Mouse (Mus musculus) CH12.LX (cell line): ENCODE results near the gene Polk.

ENCODE experiments used
- BHLHE40 ChIP-seq: IDR thresholded peaks from 2 replicates; pipeline ENCODE4 v1.6.1; 2011; ENCODE audit warnings: mild to moderate bottlenecking, low read depth, low read length, improper control_type of control experiment
- CTCF ChIP-seq, 2 experiments: IDR thresholded peaks in 1 of 2; conservative IDR thresholded peaks in 1 of 2; 2 replicates each; pipeline ENCODE4 v1.5.1; 2011 to 2012; ENCODE audit warnings: low read depth in 2 of 2, low read length in 2 of 2, improper control_type of control experiment in 1 of 2, inconsistent platforms in 1 of 2, mild to moderate bottlenecking in 1 of 2, moderate library complexity in 1 of 2
- E2F4 ChIP-seq: IDR thresholded peaks from 2 replicates; pipeline ENCODE4 v1.6.1; 2011; ENCODE audit warnings: low read depth, low read length, improper control_type of control experiment; ENCODE audit not compliant: insufficient replicate concordance
- HCFC1 ChIP-seq: IDR thresholded peaks from 2 replicates; pipeline ENCODE4 v1.6.1; 2012; ENCODE audit warnings: low read depth, mild to moderate bottlenecking, inconsistent platforms, low read length, improper control_type of control experiment
- KAT2A ChIP-seq: IDR thresholded peaks from 2 replicates; pipeline ENCODE4 v1.6.1; 2012; ENCODE audit warnings: low read length, improper control_type of control experiment, inconsistent platforms; ENCODE audit not compliant: insufficient replicate concordance
- MAX ChIP-seq: IDR thresholded peaks from 2 replicates; pipeline ENCODE4 v1.6.1; 2011; ENCODE audit warnings: low read length, improper control_type of control experiment
- MAZ ChIP-seq: IDR thresholded peaks from 2 replicates; pipeline ENCODE4 v1.6.1; 2012; ENCODE audit warnings: low read depth, mild to moderate bottlenecking, inconsistent platforms, low read length, improper control_type of control experiment, moderate library complexity
- NELFE ChIP-seq: IDR thresholded peaks from 2 replicates; pipeline ENCODE4 v1.6.1; 2011; ENCODE audit warnings: low read depth, low read length, improper control_type of control experiment
- POLR2A ChIP-seq: IDR thresholded peaks from 2 replicates; pipeline ENCODE4 v1.6.1; 2011; ENCODE audit warnings: low read depth, mild to moderate bottlenecking, improper control_type of control experiment, low read length
- TCF12 ChIP-seq: IDR thresholded peaks from 2 replicates; pipeline ENCODE4 v1.6.1; 2014; ENCODE audit warnings: low read depth, mild to moderate bottlenecking, inconsistent platforms, low read length, improper control_type of control experiment
- UBTF ChIP-seq: IDR thresholded peaks from 2 replicates; pipeline ENCODE4 v1.6.1; 2012; ENCODE audit warnings: low read depth, mild to moderate bottlenecking, inconsistent platforms, low read length, improper control_type of control experiment, moderate library complexity
- USF2 ChIP-seq: conservative IDR thresholded peaks from 2 replicates; pipeline ENCODE4 v1.6.1; 2011; ENCODE audit warnings: low read depth, low read length, improper control_type of control experiment
- ZC3H11A ChIP-seq: IDR thresholded peaks from 2 replicates; pipeline ENCODE4 v1.6.1; 2012; ENCODE audit warnings: low read depth, mild to moderate bottlenecking, inconsistent platforms, low read length, improper control_type of control experiment

- TF ChIP-seq KAT2A, result no peak
- TF ChIP-seq CTCF (conservative IDR thresholded peaks at IDR 0.05 in 1 of 2, IDR thresholded peaks at IDR 0.05 in 1 of 2; ENCODE audit: low read depth in 2 of 2, low read length in 2 of 2), result no peak
- TF ChIP-seq MAX, result no peak
- TF ChIP-seq HCFC1, result no peak
- no peak for TF ChIP-seq NELFE
- no peak for TF ChIP-seq UBTF
- TF ChIP-seq ZC3H11A, result no peak
- TF ChIP-seq TCF12, result no peak
- no peak for TF ChIP-seq BHLHE40
- no peak for TF ChIP-seq MAZ
- TF ChIP-seq POLR2A, result no peak
- no peak for TF ChIP-seq E2F4
- TF ChIP-seq USF2, result no peak
Observed at GRCm38 (mm10) chr13:96470957-96471356, 71.4 kb downstream of the Polk start, which contains the start of gene Ankdd1b.
